Mouse (Mus musculus) right cerebral cortex, postnatal 25 days (tissue): ENCODE results near the gene Vps11.
"Not testable (repeated sequence)": the region's sequence is repeated elsewhere in the genome, so short reads cannot be mapped to it uniquely, and the experiment has no call there.

Experiments
- DNase-seq: peaks from one replicate; pipeline ENCODE4 v3.0.0; 2022

Gene Vps11

GRCm38 (mm10) chr9:44311136-44312134 is 50.0 kb downstream of the Vps11 start:
- no peak for DNase-seq

- no peak for DNase-seq
These were observed 50.7 kb downstream of the Vps11 start for GRCm38 (mm10) chr9:44310750-44311135.

- DNase-seq = no peak
These were observed 51.7 kb downstream of the Vps11 start for GRCm38 (mm10) chr9:44309756-44310155.

GRCm38 (mm10) chr9:44307248-44307647 is 54.2 kb downstream of the Vps11 start:
- no peak for DNase-seq

- DNase-seq = no peak
These were observed 54.9 kb downstream of the Vps11 start for GRCm38 (mm10) chr9:44306532-44306931.

- peak; percentile 98 for DNase-seq
These were observed 55.9 kb downstream of the Vps11 start, which contains the start of gene Hinfp for GRCm38 (mm10) chr9:44305466-44306079. TSS of gene Hinfp (minus strand) at chr9:44305671.

- not testable (repeated sequence) for DNase-seq
These were observed 61.5 kb downstream of the Vps11 start for GRCm38 (mm10) chr9:44300001-44300400.
